Mouse (Mus musculus) MEL-GATA-1-ER (cell line): ENCODE data around the gene Gm20388.
"Not testable (repeated sequence)": the region's sequence is repeated elsewhere in the genome, so short reads cannot be mapped to it uniquely, and the experiment has no call there.

Experiments
- DNase-seq: peaks from one replicate; pipeline ENCODE4 v3.0.0-alpha.2; 2012; ENCODE audit warnings: low read depth; ENCODE audit errors: extremely low read depth

Gene Gm20388

DNA sequence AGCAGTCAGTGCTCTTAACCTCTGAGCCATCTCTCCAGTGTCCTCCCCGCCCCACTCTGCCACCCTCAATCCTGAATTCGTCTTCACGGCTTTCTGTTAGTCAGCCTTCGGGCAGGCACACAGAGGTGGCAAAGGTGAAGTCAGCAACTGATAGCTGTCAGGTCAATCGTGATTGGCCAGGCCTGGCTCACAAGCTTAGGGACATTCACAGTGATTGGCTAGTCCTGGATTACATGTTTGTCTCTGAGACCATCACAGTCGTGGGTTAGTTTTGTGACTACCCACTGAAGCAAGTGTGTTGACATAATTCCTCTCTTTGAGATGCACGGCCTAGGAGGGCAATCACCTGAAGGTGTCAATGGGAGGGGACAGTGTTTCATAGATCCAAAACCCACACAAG lies 3542.7 kb downstream of the Gm20388 start:
- DNase-seq = no peak

DNA sequence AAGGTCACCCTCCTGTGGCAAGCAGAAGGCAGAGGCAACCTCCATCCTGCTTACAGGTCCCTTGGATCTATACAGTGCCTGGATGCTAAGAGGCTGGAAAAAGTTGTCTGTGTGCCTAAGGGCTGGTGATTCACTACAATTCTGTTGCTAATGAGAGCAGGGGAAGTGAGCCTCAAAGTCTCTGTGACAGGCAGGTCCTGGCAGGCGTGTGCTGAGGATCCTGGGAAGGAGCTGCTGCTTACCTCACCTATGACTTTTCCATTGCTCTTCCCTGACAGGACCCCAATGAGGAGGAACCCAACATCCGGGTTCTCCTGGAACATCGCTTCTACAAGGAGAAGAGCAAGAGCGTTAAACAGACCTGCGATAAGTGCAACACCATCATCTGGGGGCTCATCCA lies 3543.3 kb downstream of the Gm20388 start:
- DNase-seq = no peak

DNA sequence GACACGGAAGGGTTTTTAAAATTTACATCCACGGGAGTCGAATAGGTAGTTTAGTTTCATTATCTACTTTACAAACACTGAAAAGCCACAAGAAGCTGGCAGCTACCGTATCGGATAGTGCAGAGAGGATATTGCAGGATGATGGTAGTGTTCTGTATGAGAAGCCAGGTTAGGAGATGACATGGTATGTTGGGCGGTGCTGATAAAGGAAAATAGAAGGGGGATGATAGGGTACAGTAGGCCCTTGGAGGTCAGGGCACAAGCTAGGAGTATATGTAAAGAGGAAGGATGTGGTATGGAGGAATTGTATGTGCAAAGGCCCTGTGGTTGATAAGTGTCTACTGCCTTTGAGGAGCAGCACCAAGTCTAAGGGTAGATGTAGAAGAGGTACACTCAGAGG lies 3543.9 kb downstream of the Gm20388 start:
- peak; percentile 95 for DNase-seq

DNA sequence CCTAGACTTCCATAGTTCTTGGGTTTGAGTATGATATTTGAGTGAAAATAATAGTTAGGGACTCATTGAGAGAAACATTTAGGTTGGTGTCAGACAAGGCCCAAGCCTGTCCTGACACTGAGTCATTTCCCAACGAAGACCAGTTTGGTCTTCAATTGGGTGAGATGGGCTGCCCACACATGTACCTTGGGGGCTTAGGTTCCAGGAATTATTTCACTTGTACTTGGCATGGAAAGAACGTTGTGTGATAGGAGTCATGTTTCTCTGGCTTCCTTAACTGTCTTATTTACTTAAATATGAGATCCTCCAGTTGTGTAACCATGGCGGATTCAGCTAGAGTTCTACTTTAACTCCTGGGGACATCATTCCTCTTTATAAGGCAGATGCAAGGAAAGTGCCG lies 3553.0 kb downstream of the Gm20388 start:
- no peak for DNase-seq

DNA sequence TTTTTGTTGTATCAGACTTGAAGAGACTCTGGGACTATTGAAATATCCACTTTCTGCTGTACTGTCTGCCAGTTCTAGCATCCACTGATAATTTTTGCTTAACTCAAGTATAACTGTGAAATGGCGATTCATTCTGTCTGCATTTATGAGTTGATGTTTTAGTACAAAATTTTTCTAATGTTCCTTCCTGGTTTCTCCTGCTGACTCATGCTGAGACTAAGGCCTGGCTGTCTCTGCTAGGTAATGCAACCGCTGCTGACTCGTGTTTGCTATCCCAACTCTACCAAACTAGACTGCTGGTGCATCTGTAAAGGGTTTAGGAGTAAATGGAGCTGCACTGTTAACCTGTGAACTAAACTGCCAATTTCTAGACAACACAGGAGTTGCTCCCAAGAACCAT lies 3556.8 kb downstream of the Gm20388 start:
- no peak for DNase-seq

DNA sequence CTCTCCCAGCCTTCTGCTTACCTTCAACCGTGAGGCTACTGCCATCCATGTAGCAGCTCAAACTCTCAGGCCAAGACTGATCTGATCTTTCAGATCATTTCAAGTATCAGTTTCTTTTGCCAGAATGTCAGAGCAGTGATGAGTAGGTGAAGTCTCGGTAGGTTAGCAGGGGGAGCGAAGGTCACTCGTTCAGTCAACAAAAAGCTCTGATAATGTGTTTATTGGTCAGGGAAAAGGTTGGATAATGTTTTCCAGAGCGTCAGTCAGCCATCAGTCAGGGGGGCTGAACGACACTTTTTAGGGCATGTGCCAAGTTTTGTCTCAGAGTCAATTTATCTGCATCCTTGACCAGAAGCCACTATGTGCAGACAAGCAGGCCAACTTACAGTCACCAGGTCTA lies 3562.3 kb downstream of the Gm20388 start:
- not testable (repeated sequence) for DNase-seq

DNA sequence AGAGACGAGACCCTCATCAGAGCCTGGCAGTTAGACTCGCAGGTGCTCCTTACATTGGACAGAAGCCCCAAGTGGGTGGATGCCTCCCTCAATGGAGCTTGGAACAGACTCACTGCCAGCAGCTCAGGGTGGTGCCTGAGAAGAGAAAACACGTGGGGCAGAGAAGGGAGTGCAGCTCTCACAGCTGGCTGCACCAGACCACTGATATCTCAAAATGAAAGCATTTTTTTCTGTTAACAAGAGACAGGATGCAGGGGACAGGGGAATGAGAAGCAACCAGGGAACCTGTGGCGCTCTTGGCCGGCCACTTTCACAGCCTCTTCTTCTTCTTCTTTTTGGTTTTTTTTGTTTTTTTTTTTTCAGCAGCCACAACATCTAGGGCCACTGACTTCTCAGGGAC lies 3563.9 kb downstream of the Gm20388 start:
- DNase-seq = not testable (repeated sequence)

DNA sequence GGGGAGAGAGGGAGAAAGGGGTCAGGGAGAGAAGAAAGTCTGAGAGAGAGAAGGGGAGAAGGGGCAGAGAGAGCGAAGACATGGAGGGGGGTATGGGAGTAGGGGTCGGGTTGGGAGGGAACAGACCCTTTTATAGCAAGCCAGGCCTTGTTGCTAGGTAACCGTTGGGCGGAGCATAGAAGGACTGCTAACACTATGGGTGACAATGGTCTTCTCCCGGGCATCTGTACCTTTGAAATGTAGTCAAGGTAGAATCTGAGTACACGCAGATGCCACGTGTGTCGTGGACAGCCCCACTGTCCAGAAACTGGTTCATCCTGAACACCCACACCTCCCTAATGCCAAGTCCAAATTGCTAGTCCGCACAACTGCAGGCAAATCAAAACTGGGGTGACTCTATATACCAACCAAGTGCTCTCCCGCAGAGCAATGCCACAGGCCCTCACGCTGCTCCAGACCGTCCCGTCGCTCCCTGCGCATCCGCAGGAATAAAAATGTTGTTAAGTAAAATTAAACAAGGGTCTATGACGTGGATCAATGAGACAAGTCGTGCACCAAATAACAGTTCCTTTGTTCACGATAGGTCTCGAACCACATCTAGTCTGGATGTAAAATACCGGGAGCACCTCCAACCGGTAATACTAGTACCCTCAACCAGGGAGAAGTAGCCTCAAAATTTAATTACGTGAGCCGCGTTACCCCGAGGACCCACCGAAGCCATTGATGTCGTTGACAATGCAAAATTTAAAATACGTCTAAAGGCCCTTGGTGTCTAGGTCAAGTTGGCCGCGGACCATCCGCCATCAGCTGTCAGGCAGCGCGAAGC lies 3566.5 kb downstream of the Gm20388 start:
- peak; percentile 43 for DNase-seq

DNA sequence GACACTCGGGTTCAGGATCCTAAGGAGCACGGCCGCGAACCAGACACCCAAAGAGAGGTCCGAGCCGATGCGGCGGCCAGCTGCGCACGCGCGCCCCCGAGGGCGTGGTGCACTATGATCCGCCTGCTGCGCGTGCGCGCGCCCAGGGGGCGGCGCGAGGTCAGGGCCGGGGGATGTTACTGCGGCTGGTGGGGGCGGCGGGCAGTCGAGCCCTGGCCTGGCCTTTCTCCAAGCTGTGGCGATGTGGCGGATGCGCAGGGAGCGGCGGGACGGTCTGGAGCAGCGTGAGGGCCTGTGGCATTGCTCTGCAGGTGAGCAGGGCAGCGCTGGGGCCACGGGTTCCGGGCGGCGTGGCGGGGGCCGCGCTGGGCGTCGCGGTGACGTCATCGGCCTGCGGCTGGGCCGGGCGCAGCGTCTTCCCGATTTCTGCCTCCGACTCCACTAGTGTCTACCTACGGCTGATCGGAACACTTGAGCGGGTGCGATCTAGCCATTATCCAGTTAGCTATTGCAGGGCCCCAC lies 3567.2 kb downstream of the Gm20388 start, which contains the start of gene Afg3l1:
TSS of gene Afg3l1 (plus strand) at position 167 of the 522 bp plus-strand sequence.
- peak; percentile 45 for DNase-seq

DNA sequence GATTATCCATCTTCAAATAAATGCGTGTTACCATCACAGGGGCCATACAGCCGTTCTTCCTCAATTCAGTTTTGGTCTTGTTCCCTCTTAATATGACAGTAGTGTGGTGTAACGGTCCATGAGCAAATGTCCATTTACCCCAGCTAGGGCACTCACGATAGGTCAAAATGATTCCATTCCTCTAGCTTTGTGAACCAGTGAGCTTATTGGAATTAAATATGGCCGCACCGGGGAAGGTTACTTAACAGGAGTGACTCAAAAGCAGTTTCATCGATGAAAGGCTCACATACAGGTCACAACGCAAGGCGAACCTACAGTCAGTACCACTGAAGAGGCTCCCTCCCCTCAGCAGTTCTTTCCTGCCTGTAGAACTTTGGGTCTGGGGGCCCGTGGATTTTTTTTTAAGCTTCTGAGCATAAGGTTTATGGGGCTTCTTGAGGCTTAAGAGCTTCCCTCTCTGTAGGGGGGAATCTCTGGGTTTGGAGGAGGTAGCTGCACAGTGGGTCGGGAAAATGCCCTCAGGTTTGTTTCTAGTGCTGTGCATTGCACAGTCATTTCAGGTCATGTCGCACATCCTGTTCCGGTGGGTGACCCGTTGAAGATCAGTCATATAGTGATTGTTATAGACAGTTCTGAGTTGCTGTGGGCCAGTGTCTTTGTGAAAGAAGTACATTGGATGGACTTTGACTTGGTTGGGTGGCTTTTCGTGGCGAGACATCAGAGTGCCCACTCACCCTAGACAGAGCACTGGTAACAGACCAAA lies 3568.0 kb downstream of the Gm20388 start:
- no peak for DNase-seq

DNA sequence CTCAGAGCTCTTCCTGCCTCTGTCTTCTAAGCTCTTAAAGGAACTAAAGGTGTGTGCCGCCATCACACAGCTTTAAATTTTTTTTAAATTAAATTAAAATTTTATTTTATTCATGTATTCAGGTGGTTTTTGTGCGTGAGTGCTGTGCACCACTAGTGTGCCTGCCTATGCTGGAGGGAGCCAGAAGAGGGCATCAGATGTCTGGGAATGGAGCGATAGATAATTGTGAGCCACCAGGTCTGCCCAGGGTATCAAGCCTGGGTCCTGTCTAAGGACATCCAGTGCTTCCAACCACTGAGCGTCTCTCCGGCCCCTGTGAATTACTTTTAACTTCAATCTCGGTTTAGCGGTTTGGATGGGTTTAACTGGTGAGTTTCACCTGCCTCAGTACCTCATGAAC lies 3572.0 kb downstream of the Gm20388 start:
- DNase-seq = no peak

DNA sequence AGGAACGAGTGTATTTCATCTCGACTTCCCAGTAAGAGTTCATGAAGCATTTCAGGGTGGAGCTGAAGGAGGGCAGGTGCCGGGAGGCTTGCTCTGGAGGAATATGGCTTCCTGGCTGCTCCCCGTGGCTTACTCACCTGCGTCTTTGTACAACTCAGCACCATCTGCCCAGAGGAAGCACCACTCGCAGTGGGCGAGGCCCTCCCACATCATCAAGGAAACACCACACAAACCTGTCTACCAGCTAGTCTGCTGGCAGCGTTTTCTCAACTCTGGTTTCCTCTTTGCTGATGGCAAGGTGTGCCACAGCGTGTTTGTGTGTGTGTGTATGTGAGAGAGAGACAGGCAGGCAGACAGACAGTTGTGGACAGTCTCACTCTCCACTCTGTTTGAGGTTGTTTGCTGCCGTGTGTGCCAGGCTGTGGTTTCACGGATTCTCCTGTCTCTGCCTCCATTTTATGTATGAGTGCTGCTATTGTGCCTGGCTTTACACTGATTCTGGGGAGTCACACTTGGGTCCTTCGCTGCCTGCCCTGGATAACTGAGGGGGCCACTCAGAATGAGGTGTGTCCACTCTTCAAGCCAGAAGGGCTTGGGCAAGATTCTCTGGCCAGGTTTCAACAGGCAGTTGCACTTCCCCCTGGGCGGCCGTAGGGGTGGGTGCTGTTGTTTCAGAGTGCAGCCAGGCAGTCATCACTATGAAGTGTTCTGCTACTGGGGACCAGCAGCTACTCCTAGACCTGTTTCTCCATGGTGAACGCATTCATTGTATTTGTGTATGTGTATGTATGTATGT lies 3580.8 kb downstream of the Gm20388 start:
- DNase-seq = no peak

DNA sequence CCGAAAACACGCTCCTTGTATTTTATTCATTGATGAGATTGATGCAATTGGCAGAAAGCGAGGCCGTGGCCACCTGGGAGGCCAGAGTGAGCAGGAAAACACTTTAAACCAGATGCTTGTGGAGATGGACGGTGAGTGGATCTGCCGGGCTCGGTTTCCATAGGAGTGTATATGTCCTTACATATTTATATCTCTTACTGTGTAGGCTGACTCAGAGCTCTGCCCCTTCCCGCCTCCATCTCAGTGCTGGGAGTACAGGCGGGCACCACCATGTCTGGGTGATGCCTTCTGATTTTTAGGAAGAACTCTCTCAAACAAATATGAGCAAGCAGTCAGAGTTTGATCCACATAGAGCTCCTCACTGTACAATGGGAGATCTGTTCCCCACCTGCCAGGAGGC lies 3582.3 kb downstream of the Gm20388 start:
- no peak for DNase-seq

DNA sequence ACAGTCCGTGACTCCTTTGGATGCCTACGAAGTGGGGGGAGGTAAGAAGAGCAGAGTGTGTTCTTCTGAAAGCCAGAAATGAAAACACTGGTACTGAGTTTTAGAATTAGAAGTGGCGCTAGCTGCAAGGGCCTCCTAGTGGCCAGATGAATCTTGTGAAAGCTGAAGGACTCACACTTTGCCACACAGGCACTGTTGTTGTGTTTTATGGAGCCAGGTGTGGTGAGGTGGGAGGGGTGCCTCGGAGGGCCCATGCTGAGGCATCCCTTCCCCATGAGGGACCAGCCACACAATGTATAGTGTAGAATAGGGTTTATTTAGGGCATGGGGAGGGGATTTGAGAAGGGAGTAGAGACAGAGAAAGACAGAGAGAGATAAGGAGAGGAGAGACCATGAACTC lies 3587.1 kb downstream of the Gm20388 start:
- DNase-seq = no peak

DNA sequence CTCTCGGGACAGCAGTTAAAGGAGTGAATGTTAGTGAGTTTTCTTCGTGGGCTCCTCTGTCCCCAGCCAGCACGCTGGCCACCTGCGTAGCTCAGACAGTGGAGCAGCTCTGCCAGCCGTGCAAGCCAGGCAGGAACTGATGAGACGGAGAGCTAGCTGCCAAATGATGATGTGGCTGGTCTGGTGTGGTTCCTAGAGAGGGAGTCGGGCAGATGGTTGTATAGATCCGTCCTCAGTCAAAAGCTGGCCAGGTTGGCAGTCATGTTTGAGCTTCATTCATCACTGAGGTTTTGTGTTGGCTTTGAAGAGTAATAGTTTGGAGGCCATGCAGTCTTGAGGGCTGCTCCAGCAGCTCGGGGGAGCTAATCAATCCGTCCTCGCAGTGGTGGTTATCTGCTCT lies 3588.3 kb downstream of the Gm20388 start:
- DNase-seq = no peak

DNA sequence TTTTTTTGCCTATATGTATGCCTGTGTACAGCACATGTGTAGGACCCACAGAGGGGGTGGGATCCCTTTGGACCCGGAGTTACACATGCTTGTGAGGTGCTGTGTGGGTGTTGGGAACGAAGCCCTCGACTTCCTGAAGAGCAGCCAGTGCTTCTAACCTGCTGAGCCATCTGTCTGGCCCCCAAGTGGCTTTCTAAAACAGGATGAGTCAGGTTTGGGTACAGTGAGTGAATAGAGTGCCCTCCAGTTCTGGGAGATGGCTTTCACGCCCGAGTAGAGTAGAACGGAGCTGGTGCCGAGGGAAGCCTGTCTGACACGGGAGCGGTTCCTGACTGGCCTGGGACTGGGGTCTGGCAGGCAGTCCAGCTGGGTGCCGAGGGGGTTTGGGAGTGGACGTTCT lies 3588.9 kb downstream of the Gm20388 start:
- no peak for DNase-seq

DNA sequence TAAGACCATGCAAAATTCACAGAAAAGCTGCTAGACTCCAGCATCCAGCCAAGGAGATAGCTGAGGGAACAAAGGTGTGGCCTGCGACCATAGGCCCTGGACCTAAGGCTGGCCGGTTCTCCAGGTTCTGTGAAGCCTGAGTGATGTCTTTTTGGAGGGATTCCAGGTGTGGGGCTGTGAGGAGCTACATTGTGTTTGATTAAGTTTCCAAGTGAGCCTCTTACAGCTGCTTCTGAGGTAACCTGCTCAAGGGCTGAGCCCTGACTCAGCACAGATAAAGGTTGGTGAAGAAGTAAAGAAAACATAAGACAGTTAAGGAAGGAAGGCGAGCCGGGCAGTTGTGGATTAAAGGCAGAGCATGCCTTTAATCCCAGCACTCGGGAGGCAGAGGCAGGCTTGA lies 3591.6 kb downstream of the Gm20388 start:
- no peak for DNase-seq

DNA sequence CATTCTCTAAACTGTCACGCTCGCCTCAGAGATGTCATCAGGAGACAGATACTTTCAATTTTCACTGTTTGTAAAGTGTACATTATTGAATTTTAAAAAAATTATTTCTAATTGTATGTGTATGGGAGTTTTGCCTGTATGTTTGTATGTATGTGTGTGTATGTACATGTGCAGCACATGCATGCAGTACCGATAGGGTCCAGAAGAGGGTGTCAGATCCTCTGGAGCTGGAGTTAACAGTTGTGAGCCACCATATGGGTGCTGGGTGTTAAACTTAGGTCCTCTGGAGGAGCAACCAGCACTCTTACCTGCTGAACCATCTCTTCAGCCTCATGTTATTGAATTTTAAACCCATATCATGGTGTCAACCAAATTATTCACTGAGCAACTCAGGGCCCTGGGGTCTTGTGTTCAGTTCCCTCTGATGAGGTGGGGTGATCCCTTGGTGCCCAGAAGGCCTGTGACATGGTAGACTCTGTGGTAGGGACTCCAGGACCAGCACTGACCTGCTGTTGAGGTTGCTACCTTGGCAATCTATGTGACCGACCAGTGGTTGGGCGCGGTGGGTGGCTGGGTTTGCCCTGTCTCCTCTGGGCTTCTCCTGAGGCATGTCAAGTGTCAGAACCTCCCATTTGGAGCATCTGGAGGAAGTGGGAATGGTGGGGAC lies 3593.3 kb downstream of the Gm20388 start:
- DNase-seq = no peak

DNA sequence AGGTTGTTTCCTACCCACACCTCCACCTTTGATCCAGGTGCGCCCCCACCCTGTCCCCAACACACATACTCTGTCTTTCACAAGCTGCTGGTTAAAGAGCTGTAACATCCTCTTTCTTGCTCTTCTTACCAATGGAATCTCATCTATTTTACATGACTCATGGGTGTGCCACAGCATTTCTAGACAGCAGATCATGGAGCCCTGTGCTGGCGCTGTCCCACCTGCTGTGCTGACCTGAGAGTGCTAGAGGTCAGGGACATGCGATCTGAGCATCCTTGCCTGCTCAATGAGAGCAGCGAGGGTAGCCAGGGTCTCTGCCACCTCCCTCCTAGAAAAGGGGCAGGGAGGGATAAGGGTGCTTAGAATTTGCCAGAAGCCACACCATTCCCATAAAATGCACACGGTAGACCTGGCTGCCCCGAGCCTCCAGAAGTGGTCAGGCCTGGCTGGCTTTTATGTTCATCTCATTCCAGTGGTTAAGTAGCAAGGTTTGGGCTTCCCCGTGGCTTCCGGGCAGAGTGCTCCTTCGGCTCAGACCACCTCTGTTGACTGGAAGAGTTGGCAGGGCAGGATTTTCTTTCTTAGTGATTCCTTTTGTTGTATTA lies 3594.1 kb downstream of the Gm20388 start:
- DNase-seq = no peak

DNA sequence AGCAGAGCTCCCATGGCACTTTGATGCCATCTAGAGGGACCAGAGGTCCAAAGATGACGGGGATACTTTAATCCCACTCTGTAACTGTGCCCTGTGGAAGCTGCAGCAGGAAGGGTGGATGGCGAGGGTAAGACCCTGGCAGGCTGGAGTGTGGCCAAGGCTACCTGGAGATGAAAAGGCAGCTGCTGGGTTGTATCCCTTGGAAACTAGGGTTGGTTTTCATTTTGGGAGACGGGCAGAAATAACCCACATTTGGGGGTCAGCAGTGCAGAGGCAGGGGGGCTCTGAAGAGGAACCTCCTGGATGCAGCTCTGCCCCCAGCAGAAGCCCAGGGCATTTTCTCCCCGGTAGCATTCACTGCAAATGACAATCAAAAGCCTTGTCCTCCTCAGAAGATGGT lies 3594.6 kb downstream of the Gm20388 start:
- DNase-seq = no peak

DNA sequence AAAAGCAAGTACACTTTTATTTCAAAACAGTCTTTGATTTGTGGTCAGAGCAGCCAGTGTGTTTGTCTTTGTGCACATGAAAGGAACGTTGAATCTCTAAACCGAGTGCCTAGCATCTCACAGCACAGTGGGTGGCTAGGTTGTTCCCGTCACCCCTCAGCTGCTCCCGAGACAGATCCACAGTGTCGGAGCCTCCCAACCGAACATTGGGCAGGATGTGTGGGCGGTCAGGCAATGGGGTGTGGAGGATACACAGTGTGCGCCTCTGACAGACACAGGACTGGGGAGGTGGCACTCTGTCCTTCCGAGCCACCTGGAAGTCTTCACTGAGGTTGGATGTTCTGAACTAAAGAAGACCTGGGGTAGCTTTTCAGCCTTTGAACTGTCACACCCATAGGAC lies 3595.1 kb downstream of the Gm20388 start:
- no peak for DNase-seq
